Mouse (Mus musculus) heart, adult 2 months (tissue): Measurements from ENCODE around the gene Fbxo42.

Experiments
- CTCF ChIP-seq: fragments of 200-600 bp; IDR thresholded peaks from 2 replicates; pipeline ENCODE4 v1.8.1; 2022; ENCODE audit warnings: antibody characterized with exemption, mild to moderate bottlenecking, moderate library complexity
- POLR2A ChIP-seq: fragments of 200-500 bp; IDR thresholded peaks from 2 replicates; pipeline ENCODE4 v1.6.1; 2011; ENCODE audit warnings: mild to moderate bottlenecking, low read depth, low read length, control low read depth; ENCODE audit not compliant: insufficient read depth

GRCm38 (mm10) chr4:141178500-141178899 is 30.8 kb downstream of the Fbxo42 start:
- TF ChIP-seq CTCF (no peak), POLR2A (no peak)
